Mouse (Mus musculus) liver, adult 2 months (tissue): ENCODE results near the gene Nrxn3. TPM values are rescaled to one million over a fixed set of nuclear protein-coding genes. Genes with fewer than 3 reads are reported as not detected.

Source experiments
- DNase-seq: peaks from one replicate; pipeline ENCODE4 v3.0.0-alpha.2; 2011; ENCODE audit warnings: low read depth, low spot score; ENCODE audit errors: extremely low read depth
- H3K27ac ChIP-seq: fragments of 200-500 bp; replicated peaks from 2 replicates; pipeline ENCODE4 v1.5.1; 2012; ENCODE audit warnings: low read depth, mild to moderate bottlenecking, control low read depth, inconsistent platforms, low read length; ENCODE audit not compliant: insufficient read depth
- H3K27me3 ChIP-seq: fragments of 200-500 bp; 2 replicates; pipeline ENCODE4 v1.6.1; 2012; ENCODE audit warnings: mild to moderate bottlenecking, moderate library complexity, low read length, inconsistent platforms; ENCODE audit not compliant: control insufficient read depth, insufficient read depth
- H3K36me3 ChIP-seq: fragments of 200-500 bp; 2 replicates; pipeline ENCODE4 v1.6.1; 2012; ENCODE audit warnings: low read length, inconsistent platforms; ENCODE audit not compliant: control insufficient read depth, insufficient read depth
- H3K4me1 ChIP-seq: fragments of 200-500 bp; 2 replicates; pipeline ENCODE4 v1.6.1; 2011; ENCODE audit warnings: low read length; ENCODE audit not compliant: control insufficient read depth, insufficient read depth
- H3K4me3 ChIP-seq: fragments of 200-500 bp; 2 replicates; pipeline ENCODE4 v1.5.1; 2011; ENCODE audit warnings: low read depth, mild to moderate bottlenecking, control low read depth, low read length, moderate library complexity; ENCODE audit not compliant: insufficient read depth
- H3K79me2 ChIP-seq: fragments of 200-500 bp; 2 replicates; pipeline ENCODE4 v1.6.1; 2012; ENCODE audit warnings: inconsistent platforms, mild to moderate bottlenecking, low read length, moderate library complexity; ENCODE audit not compliant: control insufficient read depth, insufficient read depth
- H3K9ac ChIP-seq: fragments of 200-500 bp; 2 replicates; pipeline ENCODE4 v1.6.1; 2012; ENCODE audit warnings: low read depth, mild to moderate bottlenecking, control low read depth, inconsistent platforms, low read length
- CTCF ChIP-seq: fragments of 200-500 bp; IDR thresholded peaks from 2 replicates; pipeline ENCODE4 v1.5.1; 2011; ENCODE audit warnings: low read depth, low read length, control low read depth
- POLR2A ChIP-seq: fragments of 200-500 bp; IDR thresholded peaks from 2 replicates; pipeline ENCODE4 v1.6.1; 2011; ENCODE audit warnings: low read length, control low read depth; ENCODE audit not compliant: insufficient read depth; ENCODE audit errors: extremely low read depth
- WGBS: fragments of 180-500 bp; shearing (Covaris S2); methylation state at CpG from one replicate; pipeline ENCODE4 v1.1.7; 2018; 5-methylcytosine and 5-hydroxymethylcytosine counted together
- polyA plus RNA-seq: library from polyadenylated mRNA; depleted of rRNA; stranded (reverse); fragments of >200 nt; gene quantifications from 2 replicates; pipeline ENCODE4 v1.2.3, GENCODE M21; 2012
- total RNA-seq: library from RNA; depleted of rRNA; stranded (reverse); fragments of >200 nt; gene quantifications from 2 replicates; pipeline ENCODE4 v1.2.3, GENCODE M21; 2014

Gene Nrxn3
- total and polyA plus RNA-seq, 2 experiments, result 0.18 to 0.31 TPM

GRCm38 (mm10) chr12:88841350-88841749, 118.7 kb downstream of the Nrxn3 start:
- Histone ChIP-seq H3K9ac (no peak overlapping the region), H3K27ac (no peak overlapping the region), H3K79me2 (no peaks in the 10 kb centered on the region), H3K27me3 (no peaks in the 10 kb centered on the region), H3K4me3 (no peak overlapping the region), H3K4me1 (no peaks in the 10 kb centered on the region), H3K36me3 (no peaks in the 10 kb centered on the region)
- TF ChIP-seq POLR2A (no peak), CTCF (no peak)
- WGBS, result 85% methylated on average over 6 of the region's 6 CpGs
- DNase-seq, result no peak

GRCm38 (mm10) chr12:88850400-88851179, 127.9 kb downstream of the Nrxn3 start:
- H3K36me3 ChIP-seq, result no peaks in the 10 kb centered on the region
- no peak overlapping the region for H3K4me3 ChIP-seq
- H3K4me1 ChIP-seq, result no peaks in the 10 kb centered on the region
- DNase-seq, result no peak
- H3K27ac ChIP-seq, result no peak overlapping the region
- H3K9ac ChIP-seq, result no peak overlapping the region
- 56% methylated on average over 6 of the region's 6 CpGs for WGBS
- no peaks in the 10 kb centered on the region for H3K79me2 ChIP-seq
- no peaks in the 10 kb centered on the region for H3K27me3 ChIP-seq
- TF ChIP-seq CTCF (no peak), POLR2A (no peak)

GRCm38 (mm10) chr12:88854039-88854438, 131.4 kb downstream of the Nrxn3 start:
- WGBS, result 82% methylated on average over 4 of the region's 4 CpGs

GRCm38 (mm10) chr12:88857701-88858100, 135.0 kb downstream of the Nrxn3 start:
- TF ChIP-seq POLR2A (no peak), CTCF (no peak)
- Histone ChIP-seq H3K27me3 (no peaks in the 10 kb centered on the region), H3K9ac (no peak overlapping the region), H3K36me3 (no peaks in the 10 kb centered on the region), H3K4me3 (no peak overlapping the region), H3K4me1 (no peaks in the 10 kb centered on the region), H3K79me2 (no peaks in the 10 kb centered on the region), H3K27ac (no peak overlapping the region)
- 82% methylated on average over 2 of the region's 2 CpGs for WGBS
- no peak for DNase-seq

More at GRCm38 (mm10) chr12:88854039-88854438, 131.4 kb downstream of the Nrxn3 start:
- H3K27ac ChIP-seq, result no peak overlapping the region
- no peaks in the 10 kb centered on the region for H3K36me3 ChIP-seq
- TF ChIP-seq CTCF (no peak), POLR2A (no peak)
- DNase-seq, result no peak
- H3K4me1 ChIP-seq, result no peaks in the 10 kb centered on the region
- no peak overlapping the region for H3K4me3 ChIP-seq
- no peaks in the 10 kb centered on the region for H3K79me2 ChIP-seq
- no peak overlapping the region for H3K9ac ChIP-seq
- H3K27me3 ChIP-seq, result no peaks in the 10 kb centered on the region

GRCm38 (mm10) chr12:88859456-88860345, 137.0 kb downstream of the Nrxn3 start:
- Histone ChIP-seq H3K9ac (no peak overlapping the region), H3K79me2 (no peaks in the 10 kb centered on the region), H3K27ac (no peak overlapping the region), H3K27me3 (no peaks in the 10 kb centered on the region), H3K4me3 (no peak overlapping the region), H3K4me1 (no peaks in the 10 kb centered on the region), H3K36me3 (no peaks in the 10 kb centered on the region)
- TF ChIP-seq CTCF (no peak), POLR2A (no peak)
- no peak for DNase-seq
- WGBS, result 73% methylated on average over 6 of the region's 6 CpGs
